Mouse (Mus musculus) hindbrain, postnatal 0 days (tissue): ENCODE measurements around the gene Ranbp17. TPM values are rescaled to one million over a fixed set of nuclear protein-coding genes. Genes with fewer than 3 reads are reported as not detected.
"Not testable (repeated sequence)": the region's sequence is repeated elsewhere in the genome, so short reads cannot be mapped to it uniquely, and the experiment has no call there.

Experiments
- ATAC-seq: fragments of 200-750 bp; cut with Nextera tagmentation; 2 replicates; pipeline ENCODE4 v1.8.0; 2017; ENCODE audit warnings: mild to moderate bottlenecking, moderate TSS enrichment, moderate library complexity
- DNase-seq: peaks from one replicate; pipeline ENCODE4 v3.0.0-alpha.2; 2015; ENCODE audit warnings: low spot score
- H3K27ac ChIP-seq: fragments of 300-500 bp; sonication (generic); 2 replicates; pipeline ENCODE4 v1.5.1; 2014; ENCODE audit warnings: mild to moderate bottlenecking
- H3K27me3 ChIP-seq: fragments of 300-500 bp; sonication (generic); 2 replicates; pipeline ENCODE4 v1.6.1; 2014; ENCODE audit warnings: low read length, mixed read lengths; ENCODE audit not compliant: insufficient read depth
- H3K36me3 ChIP-seq: fragments of 300-500 bp; sonication (generic); 2 replicates; pipeline ENCODE4 v1.6.1; 2014; ENCODE audit warnings: low read length, mixed read lengths; ENCODE audit not compliant: insufficient read depth
- H3K4me1 ChIP-seq: fragments of 300-500 bp; sonication (generic); 2 replicates; pipeline ENCODE4 v1.6.1; 2014; ENCODE audit warnings: antibody characterized with exemption, low read length, mixed read lengths; ENCODE audit not compliant: insufficient read depth
- H3K4me2 ChIP-seq: fragments of 300-500 bp; sonication (generic); 2 replicates; pipeline ENCODE4 v1.6.1; 2014; ENCODE audit warnings: low read depth, mild to moderate bottlenecking, low read length, moderate library complexity, mixed read lengths
- H3K4me3 ChIP-seq: fragments of 300-500 bp; sonication (generic); 2 replicates; pipeline ENCODE4 v1.5.1; 2014; ENCODE audit warnings: low read length
- H3K9ac ChIP-seq: fragments of 300-500 bp; sonication (generic); replicated peaks from 2 replicates; pipeline ENCODE4 v1.6.1; 2014; ENCODE audit warnings: mild to moderate bottlenecking, low read length, moderate library complexity, mixed read lengths
- H3K9me3 ChIP-seq: fragments of 300-500 bp; sonication (generic); 2 replicates; pipeline ENCODE4 v1.6.1; 2016; ENCODE audit warnings: low read length, mixed read lengths
- CTCF ChIP-seq: IDR thresholded peaks from 2 replicates; pipeline ENCODE4 v1.5.1; 2016; ENCODE audit warnings: antibody characterized with exemption, control low read depth, low read depth
- WGBS: fragments of 180-500 bp; shearing (Covaris S2); extraction: QIAGEN DNeasy Blood & Tissue Kit; methylation state at CpG from one replicate; pipeline ENCODE4 v1.1.7; 2014; 5-methylcytosine and 5-hydroxymethylcytosine counted together
- polyA plus RNA-seq: library from polyadenylated mRNA; unstranded; fragments of >200 nt; fragmentation: Nextera tagmentation; extraction: Ambion mirVana; gene quantifications from 2 replicates; pipeline ENCODE4 v1.2.1, GENCODE M21; 2015
- total RNA-seq: library from RNA; depleted of rRNA; stranded (reverse); fragments of >200 nt; gene quantifications from 2 replicates; pipeline ENCODE4 v1.2.3, GENCODE M21; 2014

The Ranbp17 gene
- total and polyA plus RNA-seq, 2 experiments from 2014 or later, result 6.5 to 10.0 TPM

DNA sequence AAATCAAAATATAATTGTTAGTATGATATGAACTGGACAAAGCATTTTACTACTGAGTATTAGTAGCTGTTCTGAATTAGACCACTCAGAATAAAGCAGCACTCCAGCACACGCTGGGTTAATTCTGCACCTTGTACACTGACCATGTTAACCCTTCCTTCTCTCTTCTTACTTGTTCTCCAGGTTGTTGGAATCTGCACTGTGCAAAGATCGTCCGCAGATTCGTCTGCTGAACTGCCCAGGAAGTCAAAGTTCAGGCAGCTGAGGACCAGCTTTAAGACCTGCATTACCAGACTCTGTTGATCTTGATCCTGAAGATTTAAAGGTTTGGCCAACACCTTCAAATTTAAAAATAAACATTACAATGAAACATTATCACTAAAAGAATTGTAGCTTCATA, 27.8 kb downstream of the Ranbp17 start:
- no peaks in the 10 kb centered on the region for H3K4me1 ChIP-seq
- no peak overlapping the region for H3K27ac ChIP-seq
- WGBS, result 83% methylated on average over 4 of the region's 4 CpGs
- DNase-seq (no peak), ATAC-seq (no peak)
- TF ChIP-seq CTCF, result no peak
- H3K9ac ChIP-seq, result no peak overlapping the region
- peaks cover 7% of the 10 kb centered on the region for H3K36me3 ChIP-seq
- H3K4me3 ChIP-seq, result no peak overlapping the region
- no peak overlapping the region for H3K4me2 ChIP-seq
- H3K9me3 ChIP-seq, result no peaks in the 10 kb centered on the region
- H3K27me3 ChIP-seq, result no peaks in the 10 kb centered on the region

DNA sequence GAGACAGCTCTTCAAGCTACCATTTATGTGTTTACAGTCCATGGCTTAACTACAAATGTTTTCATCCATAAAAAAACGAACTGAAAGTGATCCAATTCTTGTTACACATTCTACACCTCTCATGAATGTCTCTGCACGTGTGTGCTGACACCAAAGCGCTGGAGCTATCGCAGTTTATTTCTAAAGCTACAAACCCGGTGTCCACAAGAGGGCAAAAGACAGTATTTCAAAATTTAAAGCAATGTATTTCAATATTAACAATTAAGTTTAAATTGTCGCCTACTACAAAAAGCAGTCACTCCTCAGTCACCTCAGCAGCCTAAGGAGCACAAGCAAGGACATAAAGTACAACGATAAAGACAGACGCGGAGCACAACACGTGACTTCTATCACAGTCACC, 33.1 kb downstream of the Ranbp17 start:
- H3K4me1 ChIP-seq, result no peaks in the 10 kb centered on the region
- H3K27ac ChIP-seq, result no peak overlapping the region
- H3K9me3 ChIP-seq, result no peaks in the 10 kb centered on the region
- H3K4me3 ChIP-seq, result no peak overlapping the region
- no peak for ATAC-seq
- no peaks in the 10 kb centered on the region for H3K27me3 ChIP-seq
- no peak overlapping the region for H3K9ac ChIP-seq
- DNase-seq, result peak; percentile 29
- TF ChIP-seq CTCF, result peak; percentile 38
- no peak overlapping the region for H3K4me2 ChIP-seq
- WGBS, result 84% methylated on average over 10 of the region's 10 CpGs
- no peaks in the 10 kb centered on the region; the same call in 1 of the 2 replicates for H3K36me3 ChIP-seq

DNA sequence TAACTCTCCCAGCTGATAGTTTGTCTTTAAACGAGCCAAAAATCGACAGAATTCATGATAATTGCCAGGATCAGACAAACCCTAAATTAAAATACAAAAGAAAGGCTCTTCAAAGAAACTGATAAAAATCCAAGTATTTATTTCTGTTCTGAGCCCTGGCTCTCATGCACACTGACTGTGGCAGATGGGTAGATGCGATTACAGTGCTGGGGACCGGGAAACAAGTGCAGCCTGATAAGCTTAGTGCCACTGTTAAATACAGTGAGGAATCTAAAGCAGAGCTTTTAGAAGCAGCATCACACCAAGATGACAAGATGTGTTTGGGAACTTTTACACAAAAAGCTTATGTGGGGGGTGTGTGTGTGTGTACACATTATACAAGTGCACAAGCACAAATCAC, 34.3 kb downstream of the Ranbp17 start:
- no peak for TF ChIP-seq CTCF
- Histone ChIP-seq H3K4me3 (no peak overlapping the region), H3K9ac (no peak overlapping the region), H3K27me3 (no peaks in the 10 kb centered on the region), H3K4me1 (no peaks in the 10 kb centered on the region), H3K4me2 (no peak overlapping the region), H3K9me3 (no peaks in the 10 kb centered on the region), H3K27ac (no peak overlapping the region), H3K36me3 (no peaks in the 10 kb centered on the region)
- ATAC-seq, result no peak
- no peak for DNase-seq
- WGBS, result 90% methylated on average over 4 of the region's 4 CpGs

DNA sequence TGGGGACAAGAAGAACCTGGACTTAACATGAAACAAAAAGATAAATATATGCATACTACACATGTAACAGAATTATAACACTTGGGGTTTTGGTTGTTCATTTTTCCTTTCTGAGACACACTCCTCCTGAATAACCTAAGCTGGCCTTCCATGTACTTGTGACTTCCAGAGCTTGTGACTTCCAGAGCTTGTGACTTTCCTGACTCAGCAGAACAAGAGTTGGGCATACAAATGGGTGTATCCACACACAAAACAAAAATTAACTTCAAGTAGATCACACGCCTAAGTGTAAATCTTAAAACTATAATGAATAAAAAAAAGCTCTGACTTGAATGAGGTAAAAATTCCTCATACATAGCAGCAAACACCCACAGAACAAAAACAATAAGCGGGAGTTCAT, 36.9 kb downstream of the Ranbp17 start:
- no peaks in the 10 kb centered on the region for H3K36me3 ChIP-seq
- no peak overlapping the region for H3K27ac ChIP-seq
- H3K9me3 ChIP-seq, result no peaks in the 10 kb centered on the region
- WGBS, result 95% methylated on average over 2 of the region's 2 CpGs
- no peak overlapping the region for H3K4me3 ChIP-seq
- no peaks in the 10 kb centered on the region for H3K4me1 ChIP-seq
- TF ChIP-seq CTCF, result no peak
- H3K27me3 ChIP-seq, result no peaks in the 10 kb centered on the region
- ATAC-seq (no peak), DNase-seq (no peak)
- no peak overlapping the region for H3K9ac ChIP-seq
- H3K4me2 ChIP-seq, result no peak overlapping the region

DNA sequence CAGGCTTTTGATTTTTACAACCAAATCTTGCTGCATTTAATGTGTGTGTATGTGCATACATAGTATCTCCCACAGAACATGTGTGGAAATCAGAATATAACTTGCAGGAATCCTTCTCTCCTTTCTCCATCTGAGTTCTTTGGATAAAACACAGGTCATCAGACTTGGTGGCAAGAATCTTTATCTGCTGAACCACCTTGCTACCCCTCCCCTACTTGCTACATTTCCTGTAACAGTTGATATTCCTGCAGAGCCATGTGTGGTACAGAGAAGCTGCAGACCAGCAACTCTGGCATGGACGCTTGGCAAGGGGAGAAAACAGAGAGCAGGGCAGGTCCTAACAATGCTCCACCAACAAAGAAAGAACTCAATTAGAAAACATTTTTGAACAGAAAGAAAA, 52.4 kb downstream of the Ranbp17 start:
- WGBS, result 52% methylated on average over 1 of the region's 1 CpGs
- no peak for TF ChIP-seq CTCF

DNA sequence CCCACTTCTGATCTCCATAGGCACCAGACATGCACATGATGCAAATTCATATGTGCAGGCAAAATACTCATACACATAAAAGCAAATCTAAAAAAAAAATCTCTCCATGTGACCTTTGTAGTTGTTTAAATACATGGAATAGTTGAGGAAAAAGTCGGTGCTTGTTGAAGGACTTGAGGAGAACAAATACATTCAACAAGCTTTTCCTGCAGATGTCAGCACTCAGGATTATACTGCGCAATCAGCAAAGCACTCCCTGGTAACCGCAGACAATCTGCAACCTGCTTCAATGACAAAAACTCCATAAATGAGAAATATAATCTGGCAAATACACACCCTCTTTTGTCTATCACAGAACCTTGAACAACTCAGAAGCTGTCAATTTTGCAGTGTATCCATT, 59.5 kb downstream of the Ranbp17 start:
- 88% methylated on average over 3 of the region's 3 CpGs for WGBS
- H3K9me3 ChIP-seq, result no peaks in the 10 kb centered on the region
- H3K36me3 ChIP-seq, result no peaks in the 10 kb centered on the region; the same call in 1 of the 2 replicates
- no peaks in the 10 kb centered on the region for H3K4me1 ChIP-seq
- H3K4me3 ChIP-seq, result no peak overlapping the region
- H3K4me2 ChIP-seq, result no peak overlapping the region
- H3K27me3 ChIP-seq, result no peaks in the 10 kb centered on the region
- no peak overlapping the region for H3K27ac ChIP-seq
- H3K9ac ChIP-seq, result no peak overlapping the region
- no peak for TF ChIP-seq CTCF
- DNase-seq (no peak), ATAC-seq (no peak)

More for the DNA sequence above, 52.4 kb downstream of the Ranbp17 start:
- Histone ChIP-seq H3K36me3 (no peaks in the 10 kb centered on the region), H3K4me3 (no peak overlapping the region), H3K4me1 (no peaks in the 10 kb centered on the region), H3K27ac (no peak overlapping the region), H3K9me3 (no peaks in the 10 kb centered on the region), H3K9ac (no peak overlapping the region), H3K27me3 (no peaks in the 10 kb centered on the region), H3K4me2 (no peak overlapping the region)
- no peak for ATAC-seq
- DNase-seq, result no peak

DNA sequence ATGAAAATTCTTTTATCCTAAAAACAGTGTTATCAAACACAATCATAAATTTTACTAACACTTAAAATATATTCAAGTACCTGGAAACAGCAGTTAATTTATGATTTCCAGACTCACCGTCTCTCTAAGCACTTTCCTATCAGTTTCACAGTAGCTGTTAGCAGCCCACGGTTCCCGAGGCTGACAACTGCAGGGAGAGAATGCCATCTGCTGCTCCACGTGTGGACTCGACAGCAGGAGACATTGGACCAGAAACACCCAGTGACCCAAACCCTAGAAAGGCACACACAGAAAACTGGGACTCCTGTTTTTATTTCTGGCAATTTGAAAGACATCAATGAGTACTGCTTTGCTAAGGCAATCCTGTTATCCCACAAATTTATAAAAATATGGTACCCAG, 79.7 kb downstream of the Ranbp17 start:
- 34% methylated on average over 5 of the region's 5 CpGs for WGBS

DNA sequence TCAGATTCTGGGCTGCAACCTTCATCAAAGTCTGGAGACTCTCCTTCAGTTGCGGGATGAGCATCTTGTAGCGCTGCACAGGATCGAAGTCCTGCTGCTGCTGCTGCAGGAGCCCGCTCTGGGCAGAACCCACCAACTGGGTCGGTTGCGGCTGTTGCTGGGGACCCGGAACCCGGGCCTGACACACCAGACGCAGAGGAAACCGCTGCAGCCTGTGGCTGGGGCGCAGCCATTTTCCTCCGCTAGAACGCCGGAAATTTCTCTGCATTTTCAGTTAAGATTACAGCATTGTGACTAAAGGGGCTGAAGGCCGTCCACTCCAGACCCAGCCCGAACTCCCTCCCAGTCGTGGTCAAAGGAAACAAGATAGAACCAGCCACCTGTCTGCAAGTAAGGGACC, 85.3 kb downstream of the Ranbp17 start:
- ATAC-seq, DNase-seq: not testable (repeated sequence)

More for the DNA sequence above, 79.7 kb downstream of the Ranbp17 start:
- peak; percentile 44; the same call in 1 of the 2 replicates for TF ChIP-seq CTCF
- no peak overlapping the region for H3K4me3 ChIP-seq
- DNase-seq (peak; percentile 56), ATAC-seq (no peak)
- no peaks in the 10 kb centered on the region for H3K36me3 ChIP-seq
- H3K4me2 ChIP-seq, result no peak overlapping the region
- no peak overlapping the region for H3K9ac ChIP-seq
- no peaks in the 10 kb centered on the region for H3K27me3 ChIP-seq
- H3K4me1 ChIP-seq, result no peaks in the 10 kb centered on the region
- H3K9me3 ChIP-seq, result no peaks in the 10 kb centered on the region
- H3K27ac ChIP-seq, result no peak overlapping the region

DNA sequence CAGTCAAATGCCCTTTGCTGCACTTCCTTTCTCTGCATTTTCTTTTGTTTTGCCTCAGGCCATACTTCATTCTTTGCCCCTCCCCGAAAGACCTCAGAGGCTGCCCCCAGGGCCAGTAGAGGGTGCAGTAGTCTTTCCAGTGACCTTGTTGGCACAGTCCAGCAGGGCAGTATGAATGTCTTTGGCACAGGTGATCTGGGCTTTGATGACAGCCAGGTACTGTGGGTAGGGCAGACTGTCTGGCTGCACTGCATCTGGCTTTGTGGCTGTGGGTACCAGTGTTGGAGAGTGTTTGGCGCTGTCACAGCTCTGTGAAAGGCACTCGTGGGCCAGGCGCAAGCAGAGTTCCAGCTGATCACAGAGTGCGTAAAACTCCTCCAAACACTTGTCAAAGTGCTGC, 85.8 kb downstream of the Ranbp17 start:
- not testable (repeated sequence) for H3K27ac ChIP-seq, H3K27me3 ChIP-seq, H3K36me3 ChIP-seq, H3K4me3 ChIP-seq, H3K9me3 ChIP-seq, H3K9ac ChIP-seq, DNase-seq, H3K4me1 ChIP-seq, ATAC-seq, H3K4me2 ChIP-seq
- WGBS, result 85% methylated on average over 5 of the region's 5 CpGs

More for the DNA sequence above, 85.3 kb downstream of the Ranbp17 start:
- WGBS, result 95% methylated on average over 17 of the region's 17 CpGs
- H3K36me3 ChIP-seq, H3K9ac ChIP-seq, H3K4me1 ChIP-seq, H3K4me2 ChIP-seq, H3K4me3 ChIP-seq, H3K9me3 ChIP-seq, H3K27me3 ChIP-seq, H3K27ac ChIP-seq: not testable (repeated sequence)
